Mouse (Mus musculus) hematopoietic stem cell, adult 5-6 weeks (primary cell): ENCODE results near the gene Ralbp1. TPM values are rescaled to one million over a fixed set of nuclear protein-coding genes. Genes with fewer than 3 reads are reported as not detected.

Experiments
- ATAC-seq, 2 experiments: fragments of 125-278 bp in 1 of 2; replicated peaks in 1 of 2; 2 replicates each; pipeline ENCODE4 v1.8.0; 2016 to 2017; ENCODE audit warnings: inconsistent platforms in 2 of 2, mild to moderate bottlenecking in 2 of 2, moderate number of reproducible peaks in 2 of 2, low read depth in 1 of 2, moderate TSS enrichment in 1 of 2; ENCODE audit not compliant: low FRiP score in 2 of 2, poor library complexity in 2 of 2, severe bottlenecking in 2 of 2, insufficient read depth in 1 of 2, low TSS enrichment in 1 of 2
- total RNA-seq: library from RNA; stranded (forward); fragments of 172-1452, 232-1000 nt; gene quantifications from 2 replicates; pipeline ENCODE4 v1.2.3, GENCODE M21; 2017

Gene Ralbp1
- total RNA-seq, 1 experiment from 2014 or later: 125 TPM

GRCm38 (mm10) chr17:65866201-65866600, 19.4 kb downstream of the Ralbp1 start:
- no peak for ATAC-seq

- no peak for ATAC-seq
These were observed 20.3 kb downstream of the Ralbp1 start for GRCm38 (mm10) chr17:65865265-65865664.

GRCm38 (mm10) chr17:65864742-65865141, 20.9 kb downstream of the Ralbp1 start:
- peak; percentile 84 to 86 for ATAC-seq

- no peak for ATAC-seq
These were observed 21.8 kb downstream of the Ralbp1 start for GRCm38 (mm10) chr17:65863830-65864229.

GRCm38 (mm10) chr17:65862579-65862978, 23.0 kb downstream of the Ralbp1 start:
- ATAC-seq: peak; percentile 37 to 49; a peak in 3 of 4 replicates

GRCm38 (mm10) chr17:65857617-65858016, 28.0 kb downstream of the Ralbp1 start:
- no peak for ATAC-seq

GRCm38 (mm10) chr17:65854006-65854405, 31.6 kb downstream of the Ralbp1 start:
- peak in 1 of 2 experiments; percentile 32; a peak in 1 of 4 replicates for ATAC-seq

- ATAC-seq: no peak
These were observed 32.3 kb downstream of the Ralbp1 start for GRCm38 (mm10) chr17:65853326-65853725.

GRCm38 (mm10) chr17:65851749-65852148, 33.8 kb downstream of the Ralbp1 start:
- ATAC-seq: no peak

GRCm38 (mm10) chr17:65850487-65850886, 35.1 kb downstream of the Ralbp1 start:
- no peak for ATAC-seq

- ATAC-seq: no peak
These were observed 37.7 kb downstream of the Ralbp1 start for GRCm38 (mm10) chr17:65847694-65848449.

GRCm38 (mm10) chr17:65845423-65845822, 40.2 kb downstream of the Ralbp1 start:
- no peak for ATAC-seq

- no peak for ATAC-seq
These were observed 42.8 kb downstream of the Ralbp1 start for GRCm38 (mm10) chr17:65842669-65843381.

GRCm38 (mm10) chr17:65839541-65840256, 45.9 kb downstream of the Ralbp1 start:
- no peak for ATAC-seq

GRCm38 (mm10) chr17:65836746-65837145, 48.9 kb downstream of the Ralbp1 start:
- no peak for ATAC-seq

GRCm38 (mm10) chr17:65833891-65834290, 51.7 kb downstream of the Ralbp1 start:
- no peak for ATAC-seq

GRCm38 (mm10) chr17:65830216-65830863, 55.3 kb downstream of the Ralbp1 start:
- ATAC-seq: no peak
